Mouse (Mus musculus): ENCODE data around the gene Ubap2. TPM values are rescaled to one million over a fixed set of nuclear protein-coding genes. Genes with fewer than 3 reads are reported as not detected.

The Ubap2 gene
- polyA plus RNA-seq, 1 experiment: 203 TPM

GRCm38 (mm10) chr4:41266350-41266749 is 8.6 kb downstream of the Ubap2 start:
- Histone ChIP-seq H3K27ac (ENCODE audit: control insufficient read depth, insufficient read depth, low read depth, low read length) (no peak overlapping the region), H3K36me3 (ENCODE audit: control insufficient read depth, insufficient read depth, low read length) (no peaks in the 10 kb centered on the region; the same call in 1 of the 2 replicates), H3K27me3 (ENCODE audit: control insufficient read depth, insufficient read depth, low read length) (no peaks in the 10 kb centered on the region), H3K4me1 (ENCODE audit: control insufficient read depth, insufficient read depth, low read length) (peaks cover 2% of the 10 kb centered on the region; the same call in 1 of the 2 replicates), H3K4me3 (ENCODE audit: control insufficient read depth, low read depth, low read length) (no peak overlapping the region)
- no peak for TF ChIP-seq POLR2A (IDR thresholded peaks at IDR 0.05; ENCODE audit: control insufficient read depth, low read depth, low read length)
- no peak for TF ChIP-seq CTCF (IDR thresholded peaks at IDR 0.05; ENCODE audit: control insufficient read depth, insufficient read depth, insufficient replicate concordance, low read depth, low read length)

- no peaks in the 10 kb centered on the region; the same call in 1 of the 2 replicates for H3K4me1 ChIP-seq (ENCODE audit: control insufficient read depth, insufficient read depth, low read length)
- no peak overlapping the region for H3K4me3 ChIP-seq (ENCODE audit: control insufficient read depth, low read depth, low read length)
- no peak overlapping the region for H3K27ac ChIP-seq (ENCODE audit: control insufficient read depth, insufficient read depth, low read depth, low read length)
- TF ChIP-seq CTCF (IDR thresholded peaks at IDR 0.05; ENCODE audit: control insufficient read depth, insufficient read depth, insufficient replicate concordance, low read depth, low read length) (no peak), POLR2A (IDR thresholded peaks at IDR 0.05; ENCODE audit: control insufficient read depth, low read depth, low read length) (no peak)
- H3K36me3 ChIP-seq (ENCODE audit: control insufficient read depth, insufficient read depth, low read length): no peaks in the 10 kb centered on the region
- H3K27me3 ChIP-seq (ENCODE audit: control insufficient read depth, insufficient read depth, low read length): no peaks in the 10 kb centered on the region
Observed at GRCm38 (mm10) chr4:41260691-41261090, 14.3 kb downstream of the Ubap2 start.

GRCm38 (mm10) chr4:41259019-41259418 is 15.9 kb downstream of the Ubap2 start:
- H3K36me3 ChIP-seq (ENCODE audit: control insufficient read depth, insufficient read depth, low read length): no peaks in the 10 kb centered on the region

GRCm38 (mm10) chr4:41257752-41258151 is 17.2 kb downstream of the Ubap2 start:
- Histone ChIP-seq H3K27me3 (ENCODE audit: control insufficient read depth, insufficient read depth, low read length) (no peaks in the 10 kb centered on the region), H3K36me3 (ENCODE audit: control insufficient read depth, insufficient read depth, low read length) (no peaks in the 10 kb centered on the region), H3K27ac (ENCODE audit: control insufficient read depth, insufficient read depth, low read depth, low read length) (no peak overlapping the region), H3K4me1 (ENCODE audit: control insufficient read depth, insufficient read depth, low read length) (no peaks in the 10 kb centered on the region; the same call in 1 of the 2 replicates), H3K4me3 (ENCODE audit: control insufficient read depth, low read depth, low read length) (no peak overlapping the region)
- no peak for TF ChIP-seq POLR2A (IDR thresholded peaks at IDR 0.05; ENCODE audit: control insufficient read depth, low read depth, low read length)

More at GRCm38 (mm10) chr4:41259019-41259418, 15.9 kb downstream of the Ubap2 start:
- Histone ChIP-seq H3K27me3 (ENCODE audit: control insufficient read depth, insufficient read depth, low read length) (no peaks in the 10 kb centered on the region), H3K4me3 (ENCODE audit: control insufficient read depth, low read depth, low read length) (peak overlapping the region; percentile 27; the same call in 1 of the 2 replicates), H3K27ac (ENCODE audit: control insufficient read depth, insufficient read depth, low read depth, low read length) (no peak overlapping the region), H3K4me1 (ENCODE audit: control insufficient read depth, insufficient read depth, low read length) (no peaks in the 10 kb centered on the region; the same call in 1 of the 2 replicates)
- TF ChIP-seq CTCF (IDR thresholded peaks at IDR 0.05; ENCODE audit: control insufficient read depth, insufficient read depth, insufficient replicate concordance, low read depth, low read length) (no peak), POLR2A (IDR thresholded peaks at IDR 0.05; ENCODE audit: control insufficient read depth, low read depth, low read length) (no peak)

GRCm38 (mm10) chr4:41255564-41256210 is 19.3 kb downstream of the Ubap2 start:
- Histone ChIP-seq H3K27me3 (ENCODE audit: control insufficient read depth, insufficient read depth, low read length) (no peaks in the 10 kb centered on the region), H3K36me3 (ENCODE audit: control insufficient read depth, insufficient read depth, low read length) (no peaks in the 10 kb centered on the region), H3K27ac (ENCODE audit: control insufficient read depth, insufficient read depth, low read depth, low read length) (peak overlapping the region; percentile 18; the same call in 1 of the 2 replicates), H3K4me1 (ENCODE audit: control insufficient read depth, insufficient read depth, low read length) (no peaks in the 10 kb centered on the region; the same call in 1 of the 2 replicates), H3K4me3 (ENCODE audit: control insufficient read depth, low read depth, low read length) (no peak overlapping the region)
- TF ChIP-seq POLR2A (IDR thresholded peaks at IDR 0.05; ENCODE audit: control insufficient read depth, low read depth, low read length) (no peak), CTCF (IDR thresholded peaks at IDR 0.05; ENCODE audit: control insufficient read depth, insufficient read depth, insufficient replicate concordance, low read depth, low read length) (no peak)

- no peak for TF ChIP-seq CTCF (IDR thresholded peaks at IDR 0.05; ENCODE audit: control insufficient read depth, insufficient read depth, insufficient replicate concordance, low read depth, low read length)
- TF ChIP-seq POLR2A (IDR thresholded peaks at IDR 0.05; ENCODE audit: control insufficient read depth, low read depth, low read length): no peak
- no peaks in the 10 kb centered on the region for H3K36me3 ChIP-seq (ENCODE audit: control insufficient read depth, insufficient read depth, low read length)
- H3K27ac ChIP-seq (ENCODE audit: control insufficient read depth, insufficient read depth, low read depth, low read length): no peak overlapping the region
- no peak overlapping the region for H3K4me3 ChIP-seq (ENCODE audit: control insufficient read depth, low read depth, low read length)
- H3K27me3 ChIP-seq (ENCODE audit: control insufficient read depth, insufficient read depth, low read length): no peaks in the 10 kb centered on the region
- H3K4me1 ChIP-seq (ENCODE audit: control insufficient read depth, insufficient read depth, low read length): no peaks in the 10 kb centered on the region; the same call in 1 of the 2 replicates
Observed at GRCm38 (mm10) chr4:41253756-41254155, 21.2 kb downstream of the Ubap2 start.

GRCm38 (mm10) chr4:41245408-41245807 is 29.5 kb downstream of the Ubap2 start:
- no peak for TF ChIP-seq CTCF (IDR thresholded peaks at IDR 0.05; ENCODE audit: control insufficient read depth, insufficient read depth, insufficient replicate concordance, low read depth, low read length)
- TF ChIP-seq POLR2A (IDR thresholded peaks at IDR 0.05; ENCODE audit: control insufficient read depth, low read depth, low read length): no peak
- H3K4me3 ChIP-seq (ENCODE audit: control insufficient read depth, low read depth, low read length): no peak overlapping the region
- H3K27ac ChIP-seq (ENCODE audit: control insufficient read depth, insufficient read depth, low read depth, low read length): no peak overlapping the region
- H3K4me1 ChIP-seq (ENCODE audit: control insufficient read depth, insufficient read depth, low read length): no peaks in the 10 kb centered on the region
- H3K27me3 ChIP-seq (ENCODE audit: control insufficient read depth, insufficient read depth, low read length): no peaks in the 10 kb centered on the region
- no peaks in the 10 kb centered on the region; the same call in 1 of the 2 replicates for H3K36me3 ChIP-seq (ENCODE audit: control insufficient read depth, insufficient read depth, low read length)

Data from testis, adult 2 months (tissue).